Mouse (Mus musculus): ENCODE measurements around the gene Zdhhc14.

DNA sequence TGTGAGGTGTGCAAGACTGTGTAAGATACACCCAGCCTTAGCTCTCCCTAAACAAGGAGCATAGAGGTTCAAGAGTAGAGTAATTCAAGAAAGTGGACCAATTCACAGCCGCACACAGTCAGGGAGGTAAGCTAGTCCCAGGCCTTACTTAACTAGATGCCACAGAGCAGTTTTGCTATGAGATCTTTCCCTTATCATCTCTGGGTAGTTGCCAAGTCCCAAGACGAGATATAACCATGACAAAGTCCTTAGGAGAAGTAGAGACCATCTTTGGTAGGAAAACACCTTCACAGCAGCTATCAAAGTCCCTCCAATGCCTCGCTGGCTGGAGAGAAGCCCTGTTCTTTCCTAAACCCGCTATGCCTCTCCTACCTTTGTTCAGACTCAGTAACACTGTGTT, 301.2 kb downstream of the Zdhhc14 start:
- TF ChIP-seq POLR2A (IDR thresholded peaks at IDR 0.05; ENCODE audit: low read depth, low read length) (no peak), CTCF (IDR thresholded peaks at IDR 0.05; ENCODE audit: extremely low read depth, insufficient read length, insufficient replicate concordance, low read depth, low read length) (no peak)

All from small intestine, adult 2 months (tissue).